Mouse (Mus musculus) CH12.LX (cell line): ENCODE measurements at regions not wholly inside any gene's neighbourhood (a gene's known extent, or its start where the extent isn't known, plus 50 kb on each side); places are given as distances from the start of the nearest gene placed in this dataset.

Experiments
- CTCF ChIP-seq, 2 experiments: IDR thresholded peaks in 1 of 2; conservative IDR thresholded peaks in 1 of 2; 2 replicates each; pipeline ENCODE4 v1.5.1; 2011 to 2012; ENCODE audit warnings: low read depth in 2 of 2, low read length in 2 of 2, improper control_type of control experiment in 1 of 2, inconsistent platforms in 1 of 2, mild to moderate bottlenecking in 1 of 2, moderate library complexity in 1 of 2
- E2F4 ChIP-seq: IDR thresholded peaks from 2 replicates; pipeline ENCODE4 v1.6.1; 2011; ENCODE audit warnings: low read depth, low read length, improper control_type of control experiment; ENCODE audit not compliant: insufficient replicate concordance
- ELF1 ChIP-seq: IDR thresholded peaks from 2 replicates; pipeline ENCODE4 v1.6.1; 2014; ENCODE audit warnings: low read depth, mild to moderate bottlenecking, inconsistent platforms, low read length, improper control_type of control experiment
- EP300 ChIP-seq: IDR thresholded peaks from 2 replicates; pipeline ENCODE4 v1.6.1; 2011; ENCODE audit warnings: low read length, improper control_type of control experiment
- GABPA ChIP-seq: IDR thresholded peaks from 2 replicates; pipeline ENCODE4 v1.6.1; 2012; ENCODE audit warnings: low read depth, low read length, improper control_type of control experiment, inconsistent platforms; ENCODE audit not compliant: insufficient replicate concordance
- MAFK ChIP-seq: IDR thresholded peaks from 2 replicates; pipeline ENCODE4 v1.6.1; 2011; ENCODE audit warnings: low read length, improper control_type of control experiment; ENCODE audit not compliant: insufficient replicate concordance
- POLR2A ChIP-seq: IDR thresholded peaks from 2 replicates; pipeline ENCODE4 v1.6.1; 2011; ENCODE audit warnings: low read depth, mild to moderate bottlenecking, improper control_type of control experiment, low read length

GRCm38 (mm10) chr12:51045437-51045836 lies 302.4 kb upstream of the G2e3 start:
- TF ChIP-seq POLR2A (no peak), CTCF (conservative IDR thresholded peaks at IDR 0.05 in 1 of 2, IDR thresholded peaks at IDR 0.05 in 1 of 2; ENCODE audit: low read depth in 2 of 2, low read length in 2 of 2) (no peak), EP300 (no peak), MAFK (no peak), GABPA (no peak), ELF1 (no peak), E2F4 (no peak)
